In the genomic region with DNA sequence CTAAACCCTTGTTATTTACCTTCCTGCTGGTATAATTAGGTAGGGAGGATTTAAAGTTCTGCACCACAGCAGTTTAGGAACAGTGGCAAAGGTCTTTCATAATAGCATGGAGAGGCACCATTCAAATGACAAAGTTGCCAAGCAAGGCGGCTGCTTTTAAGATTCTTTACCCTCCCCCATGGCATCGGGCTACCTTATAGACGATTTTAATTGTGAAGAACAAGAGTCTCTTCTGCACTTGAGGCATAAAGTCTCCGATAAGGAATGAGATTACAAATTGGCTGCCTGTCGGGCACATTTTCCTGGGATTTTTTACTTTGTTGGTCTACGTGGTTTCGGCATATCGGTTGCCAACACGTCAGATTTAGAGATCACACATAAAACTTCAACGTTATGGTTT, we compare ENCODE assay signal across 8 mouse cellular contexts. TPM values are rescaled to one million over a fixed set of nuclear protein-coding genes. Genes with fewer than 3 reads are reported as not detected.
A peak's percentile ranks its signal among the peaks of the same experiment; 100 is the strongest.
DNase-seq lines count a peak whose midpoint lies in the region; ATAC-seq and TF ChIP-seq lines count a peak whose summit lies in the region.

No protein-coding gene starts in this region.

- H3K27me3 ChIP-seq in embryonic facial prominence, embryonic 15.5 days, result no peaks in the 10 kb centered on the region
- H3K27me3 ChIP-seq in limb, embryonic 13.5 days, result no peaks in the 10 kb centered on the region
- H3K27me3 ChIP-seq in neural tube, embryonic 15.5 days (replicated peaks), result no peaks in the 10 kb centered on the region

- H3K27ac ChIP-seq in left cerebral cortex, adult 2 months, result peak overlapping the region; percentile 99; the same call in 1 of the 2 replicates
- H3K27ac ChIP-seq in embryonic facial prominence, embryonic 15.5 days (replicated peaks), result peak overlapping the region; percentile 100
- peak overlapping the region; percentile 100 for H3K27ac ChIP-seq in limb, embryonic 13.5 days
- H3K27ac ChIP-seq in neural tube, embryonic 15.5 days (replicated peaks), result peak overlapping the region; percentile 100

- peaks cover 8% of the 10 kb centered on the region for H3K4me1 ChIP-seq in embryonic facial prominence, embryonic 15.5 days
- peaks cover 17% of the 10 kb centered on the region for H3K4me1 ChIP-seq in limb, embryonic 13.5 days
- peaks cover 12% of the 10 kb centered on the region for H3K4me1 ChIP-seq in neural tube, embryonic 15.5 days

- no peaks in the 10 kb centered on the region for H3K9me3 ChIP-seq in embryonic facial prominence, embryonic 15.5 days (replicated peaks)
- H3K9me3 ChIP-seq in limb, embryonic 13.5 days, result no peaks in the 10 kb centered on the region
- H3K9me3 ChIP-seq in neural tube, embryonic 15.5 days (replicated peaks), result no peaks in the 10 kb centered on the region

- no peaks in the 10 kb centered on the region for H3K36me3 ChIP-seq in embryonic facial prominence, embryonic 15.5 days
- no peaks in the 10 kb centered on the region for H3K36me3 ChIP-seq in limb, embryonic 13.5 days
- no peaks in the 10 kb centered on the region for H3K36me3 ChIP-seq in neural tube, embryonic 15.5 days

- H3K9ac ChIP-seq in embryonic facial prominence, embryonic 15.5 days, result peak overlapping the region; percentile 76; the same call in 1 of the 2 replicates
- H3K9ac ChIP-seq in limb, embryonic 13.5 days, result peak overlapping the region; percentile 84
- peak overlapping the region; percentile 89 for H3K9ac ChIP-seq in neural tube, embryonic 15.5 days (replicated peaks)

- no peak for TF ChIP-seq CTCF in left cerebral cortex, adult 2 months (IDR thresholded peaks at IDR 0.05)

- WGBS in embryonic facial prominence, embryonic 15.5 days, result 16% methylated on average over 10 of the region's 10 CpGs
- 29% methylated on average over 10 of the region's 10 CpGs for WGBS in limb, embryonic 13.5 days
- 9% methylated on average over 10 of the region's 10 CpGs for WGBS in neural tube, embryonic 15.5 days

- no peak for ATAC-seq in embryonic facial prominence, embryonic 15.5 days (ENCODE audit: insufficient number of reproducible peaks, low FRiP score, low TSS enrichment, low read depth)
- no peak for ATAC-seq in limb, embryonic 13.5 days (ENCODE audit: low FRiP score, low read depth)
- no peak for ATAC-seq in neural tube, embryonic 15.5 days (ENCODE audit: low FRiP score)

- intact Hi-C loops in left cerebral cortex, adult 2 months (cut with DNase I), result loop anchor here (5.0 kb wide), 1 partner anchor 95 kb away; no protein-coding TSS in a partner anchor
- intact Hi-C loops in left cerebral cortex, postnatal 10 days (cut with DNase I), result loop anchor here (5.0 kb wide), 2 partner anchors 95 to 110 kb away; no protein-coding TSS in a partner anchor

- H3K4me2 ChIP-seq in embryonic facial prominence, embryonic 15.5 days (replicated peaks), result peak overlapping the region; percentile 67
- H3K4me2 ChIP-seq in limb, embryonic 13.5 days (replicated peaks), result peak overlapping the region; percentile 74
- H3K4me2 ChIP-seq in neural tube, embryonic 15.5 days, result peak overlapping the region; percentile 65

- H3K4me3 ChIP-seq in left cerebral cortex, adult 2 months, result peak overlapping the region; percentile 98
- peak overlapping the region; percentile 97 for H3K4me3 ChIP-seq in embryonic facial prominence, embryonic 15.5 days (replicated peaks)
- H3K4me3 ChIP-seq in limb, embryonic 13.5 days, result peak overlapping the region; percentile 92
- peak overlapping the region; percentile 91 for H3K4me3 ChIP-seq in neural tube, embryonic 15.5 days (replicated peaks)

- no peak for DNase-seq in left cerebral cortex, adult 2 months (ENCODE audit: extremely low spot score in 1 of 2, low spot score in 2 of 2)
- DNase-seq in left cerebral cortex, postnatal 10 days (ENCODE audit: extremely low spot score in 1 of 2, low spot score in 2 of 2), result no peak
- no peak for DNase-seq in urinary bladder, postnatal 14 days (ENCODE audit: low spot score)
- DNase-seq in layer of hippocampus, adult 11-12 months (ENCODE audit: low spot score), result no peak
- DNase-seq in right cerebral cortex, postnatal 4 days, result no peak

RNA-seq across cellular contexts. Expression of a gene that starts 1.6 kb away (rescaled TPM):
- total RNA-seq in left cerebral cortex, adult 2 months (2021), result 100 to 1,000 TPM; 179 to 181 TPM
- total RNA-seq in left cerebral cortex, postnatal 10 days (2021), result 100 to 1,000 TPM; 254 to 256 TPM
- polyA plus RNA-seq in embryonic facial prominence, embryonic 15.5 days (2015; fragmentation: Nextera tagmentation; extraction: Ambion mirVana), result 56.8 and 59.9 TPM in 2 replicates
- polyA plus RNA-seq in limb, embryonic 13.5 days (2015; fragmentation: Nextera tagmentation; extraction: Ambion mirVana), result 69.3 and 69.7 TPM in 2 replicates
- polyA plus RNA-seq in neural tube, embryonic 15.5 days (2015; fragmentation: Nextera tagmentation; extraction: Ambion mirVana), result 130 and 145 TPM in 2 replicates
